Mouse (Mus musculus) heart, embryonic 15.5 days (tissue): ENCODE results near the gene Wdfy2. TPM values are rescaled to one million over a fixed set of nuclear protein-coding genes. Genes with fewer than 3 reads are reported as not detected.

Experiments used
- ATAC-seq: fragments of 200-750 bp; cut with Nextera tagmentation; replicated peaks from 2 replicates; pipeline ENCODE4 v1.8.0; 2017; ENCODE audit warnings: low read depth, moderate TSS enrichment; ENCODE audit not compliant: insufficient number of reproducible peaks, insufficient read depth, low FRiP score
- H3K27ac ChIP-seq: fragments of 300-500 bp; sonication (generic); 2 replicates; pipeline ENCODE4 v1.5.1; 2015; ENCODE audit warnings: mild to moderate bottlenecking, inconsistent platforms
- H3K27me3 ChIP-seq: fragments of 300-500 bp; sonication (generic); 2 replicates; pipeline ENCODE4 v1.6.1; 2015; ENCODE audit warnings: inconsistent platforms
- H3K36me3 ChIP-seq: fragments of 300-500 bp; sonication (generic); 2 replicates; pipeline ENCODE4 v1.6.1; 2015; ENCODE audit warnings: mild to moderate bottlenecking, inconsistent platforms
- H3K4me1 ChIP-seq: fragments of 300-500 bp; sonication (generic); replicated peaks from 2 replicates; pipeline ENCODE4 v1.6.1; 2015; ENCODE audit warnings: inconsistent platforms
- H3K4me2 ChIP-seq: fragments of 300-500 bp; sonication (generic); 2 replicates; pipeline ENCODE4 v1.6.1; 2015; ENCODE audit warnings: inconsistent platforms, mild to moderate bottlenecking, moderate library complexity
- H3K4me3 ChIP-seq: fragments of 300-500 bp; sonication (generic); 2 replicates; pipeline ENCODE4 v1.5.1; 2015; ENCODE audit warnings: mild to moderate bottlenecking, inconsistent platforms
- H3K9ac ChIP-seq: fragments of 300-500 bp; sonication (generic); 2 replicates; pipeline ENCODE4 v1.6.1; 2015; ENCODE audit warnings: mild to moderate bottlenecking, inconsistent platforms
- H3K9me3 ChIP-seq: fragments of 300-500 bp; sonication (generic); replicated peaks from 2 replicates; pipeline ENCODE4 v1.6.1; 2016; ENCODE audit warnings: inconsistent platforms
- WGBS: fragments of 180-500 bp; shearing (Covaris S2); methylation state at CpG from one replicate; pipeline ENCODE4 v1.1.7; 2015; ENCODE audit warnings: mixed read lengths; 5-methylcytosine and 5-hydroxymethylcytosine counted together
- polyA plus RNA-seq: library from polyadenylated mRNA; unstranded; fragments of >200 nt; fragmentation: Nextera tagmentation; extraction: Ambion mirVana; gene quantifications from 2 replicates; pipeline ENCODE4 v1.2.1, GENCODE M21; 2015

Gene Wdfy2
- polyA plus RNA-seq, 1 experiment from 2014 or later = 3.0 TPM

- no peak for ATAC-seq
- no peak overlapping the region for H3K4me2 ChIP-seq
- H3K36me3 ChIP-seq = peaks cover 10% of the 10 kb centered on the region
- no peaks in the 10 kb centered on the region for H3K27me3 ChIP-seq
- no peak overlapping the region for H3K27ac ChIP-seq
- H3K9ac ChIP-seq = no peak overlapping the region
- 78% methylated on average over 6 of the region's 6 CpGs for WGBS
- H3K4me1 ChIP-seq = peaks cover 2% of the 10 kb centered on the region; the same call in 1 of the 2 replicates
- no peak overlapping the region for H3K4me3 ChIP-seq
- no peaks in the 10 kb centered on the region for H3K9me3 ChIP-seq
Observed at GRCm38 (mm10) chr14:62936631-62937380, 99.3 kb downstream of the Wdfy2 start.

DNA sequence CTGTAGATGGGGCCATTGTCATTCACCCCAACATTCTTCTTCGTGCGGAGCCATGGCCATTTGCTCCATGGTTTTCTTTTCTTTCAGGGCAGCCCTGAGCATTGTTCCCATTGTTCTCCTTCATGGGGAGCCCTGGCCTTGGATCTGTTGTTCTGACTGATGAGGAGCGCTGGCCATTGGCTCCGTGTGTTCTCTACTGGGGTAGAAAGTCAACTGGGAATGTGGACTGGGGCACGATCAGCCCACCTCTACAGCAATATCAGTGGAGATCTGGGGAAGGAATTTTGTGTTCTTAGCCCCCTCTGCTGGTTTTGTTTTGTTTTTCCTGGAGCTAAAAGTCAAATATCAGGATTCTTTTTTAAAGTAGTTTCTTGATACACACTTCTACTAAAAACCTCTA is 100.2 kb downstream of the Wdfy2 start:
- ATAC-seq = no peak
- Histone ChIP-seq H3K9ac (no peak overlapping the region), H3K27ac (no peak overlapping the region), H3K27me3 (no peaks in the 10 kb centered on the region), H3K4me1 (peaks cover 2% of the 10 kb centered on the region; the same call in 1 of the 2 replicates), H3K4me3 (no peak overlapping the region), H3K36me3 (peaks cover 10% of the 10 kb centered on the region), H3K4me2 (no peak overlapping the region), H3K9me3 (no peaks in the 10 kb centered on the region)
- WGBS = 76% methylated on average over 5 of the region's 5 CpGs

GRCm38 (mm10) chr14:62939435-62939834 is 102.0 kb downstream of the Wdfy2 start:
- WGBS = 93% methylated on average over 3 of the region's 3 CpGs

DNA sequence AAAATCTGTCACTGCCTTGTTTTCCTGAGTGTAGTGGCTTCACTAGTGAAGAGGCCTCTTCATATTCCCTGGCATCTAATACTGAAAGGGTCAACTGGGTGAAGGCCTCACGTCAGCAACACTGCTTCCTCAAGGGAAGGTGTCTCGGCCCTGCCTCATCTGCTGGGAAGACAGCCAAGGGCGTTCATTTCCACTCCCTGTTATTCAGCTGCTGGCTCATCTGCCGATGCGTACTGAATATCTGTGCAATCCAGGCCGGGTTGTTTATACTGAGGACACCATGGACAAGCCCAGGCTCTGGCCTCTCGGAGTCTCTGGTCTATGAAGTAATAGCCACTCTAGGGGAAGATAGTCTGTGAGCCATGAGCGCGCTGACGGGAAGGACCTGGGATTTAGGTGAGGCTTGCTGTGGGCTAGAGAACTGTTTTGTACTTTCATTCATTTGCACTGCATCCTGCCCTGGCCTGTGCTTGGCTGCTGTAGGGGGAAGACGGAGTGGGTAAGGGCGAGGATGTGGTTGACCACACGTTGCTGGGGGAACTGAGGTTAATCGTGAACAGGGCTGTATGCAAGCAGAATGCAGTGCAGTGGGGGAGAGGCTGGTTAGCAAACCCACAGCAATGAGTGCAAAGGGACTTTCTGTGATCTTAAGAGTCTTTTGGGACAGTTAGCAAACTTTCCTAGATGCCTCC is 103.1 kb downstream of the Wdfy2 start:
- Histone ChIP-seq H3K9me3 (no peaks in the 10 kb centered on the region), H3K4me2 (no peak overlapping the region), H3K4me1 (peaks cover 2% of the 10 kb centered on the region; the same call in 1 of the 2 replicates), H3K36me3 (peaks cover 21% of the 10 kb centered on the region), H3K27ac (no peak overlapping the region), H3K9ac (no peak overlapping the region), H3K27me3 (no peaks in the 10 kb centered on the region), H3K4me3 (no peak overlapping the region)
- WGBS = 60% methylated on average over 14 of the region's 14 CpGs
- ATAC-seq = no peak; the same call in 1 of the 2 replicates

More at GRCm38 (mm10) chr14:62939435-62939834, 102.0 kb downstream of the Wdfy2 start:
- ATAC-seq = no peak
- H3K4me2 ChIP-seq = no peak overlapping the region
- H3K9ac ChIP-seq = no peak overlapping the region
- H3K36me3 ChIP-seq = peaks cover 12% of the 10 kb centered on the region
- H3K27me3 ChIP-seq = no peaks in the 10 kb centered on the region
- no peak overlapping the region for H3K4me3 ChIP-seq
- no peak overlapping the region for H3K27ac ChIP-seq
- H3K9me3 ChIP-seq = no peaks in the 10 kb centered on the region
- H3K4me1 ChIP-seq = peaks cover 2% of the 10 kb centered on the region; the same call in 1 of the 2 replicates

GRCm38 (mm10) chr14:62946794-62947193 is 109.3 kb downstream of the Wdfy2 start:
- H3K4me2 ChIP-seq = no peak overlapping the region
- H3K9ac ChIP-seq = no peak overlapping the region
- H3K27ac ChIP-seq = no peak overlapping the region
- 89% methylated on average over 3 of the region's 3 CpGs for WGBS
- H3K36me3 ChIP-seq = peaks cover 20% of the 10 kb centered on the region
- no peaks in the 10 kb centered on the region for H3K9me3 ChIP-seq
- no peaks in the 10 kb centered on the region for H3K4me1 ChIP-seq
- no peak overlapping the region for H3K4me3 ChIP-seq
- ATAC-seq = no peak
- no peaks in the 10 kb centered on the region for H3K27me3 ChIP-seq

GRCm38 (mm10) chr14:62956091-62956490 is 118.6 kb downstream of the Wdfy2 start:
- H3K9ac ChIP-seq = no peak overlapping the region
- no peaks in the 10 kb centered on the region; the same call in 1 of the 2 replicates for H3K4me1 ChIP-seq
- H3K36me3 ChIP-seq = peaks cover 30% of the 10 kb centered on the region
- H3K4me2 ChIP-seq = no peak overlapping the region
- ATAC-seq = no peak
- WGBS = 78% methylated on average over 9 of the region's 9 CpGs
- no peak overlapping the region; the same call in 1 of the 2 replicates for H3K27ac ChIP-seq
- no peak overlapping the region for H3K4me3 ChIP-seq
- no peaks in the 10 kb centered on the region for H3K27me3 ChIP-seq
- no peaks in the 10 kb centered on the region; the same call in 1 of the 2 replicates for H3K9me3 ChIP-seq

GRCm38 (mm10) chr14:62963632-62964031 is 126.2 kb downstream of the Wdfy2 start:
- Histone ChIP-seq H3K9me3 (no peaks in the 10 kb centered on the region; the same call in 1 of the 2 replicates), H3K4me3 (no peak overlapping the region), H3K9ac (no peak overlapping the region), H3K4me2 (no peak overlapping the region), H3K27ac (no peak overlapping the region), H3K27me3 (no peaks in the 10 kb centered on the region), H3K4me1 (peaks cover 13% of the 10 kb centered on the region), H3K36me3 (peaks cover 6% of the 10 kb centered on the region)
- no peak for ATAC-seq
- WGBS = 78% methylated on average over 4 of the region's 4 CpGs

DNA sequence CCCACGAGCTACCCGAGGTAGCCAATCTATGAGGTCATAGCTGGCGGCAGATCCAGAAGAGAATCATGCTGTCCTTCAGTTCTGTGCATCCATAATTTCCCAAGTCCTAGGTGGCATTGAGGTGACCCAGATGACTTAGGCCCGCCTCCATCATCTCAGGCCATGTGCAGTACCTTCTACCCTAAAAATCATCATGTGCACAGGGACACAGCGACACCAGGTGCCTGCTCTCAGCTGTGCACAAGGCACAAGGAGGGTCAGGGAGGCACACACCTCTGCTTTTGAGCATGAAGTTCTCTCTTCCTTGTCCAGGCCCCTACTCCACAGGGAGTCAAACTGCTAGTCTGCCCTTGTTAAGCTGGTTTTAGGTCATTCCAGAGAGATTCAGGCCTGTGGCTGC is 127.9 kb downstream of the Wdfy2 start:
- H3K4me2 ChIP-seq = peak overlapping the region; percentile 56
- peaks cover 13% of the 10 kb centered on the region for H3K4me1 ChIP-seq
- WGBS = 73% methylated on average over 5 of the region's 5 CpGs
- H3K27ac ChIP-seq = no peak overlapping the region
- H3K27me3 ChIP-seq = no peaks in the 10 kb centered on the region
- peak; percentile 28; the same call in 1 of the 2 replicates for ATAC-seq
- peaks cover 3% of the 10 kb centered on the region; the same call in 1 of the 2 replicates for H3K36me3 ChIP-seq
- H3K4me3 ChIP-seq = peak overlapping the region; percentile 37; the same call in 1 of the 2 replicates
- no peaks in the 10 kb centered on the region for H3K9me3 ChIP-seq
- 0 out of 2 replicates have a peak overlapping the region, but pooled peaks have one; percentile 34 for H3K9ac ChIP-seq

DNA sequence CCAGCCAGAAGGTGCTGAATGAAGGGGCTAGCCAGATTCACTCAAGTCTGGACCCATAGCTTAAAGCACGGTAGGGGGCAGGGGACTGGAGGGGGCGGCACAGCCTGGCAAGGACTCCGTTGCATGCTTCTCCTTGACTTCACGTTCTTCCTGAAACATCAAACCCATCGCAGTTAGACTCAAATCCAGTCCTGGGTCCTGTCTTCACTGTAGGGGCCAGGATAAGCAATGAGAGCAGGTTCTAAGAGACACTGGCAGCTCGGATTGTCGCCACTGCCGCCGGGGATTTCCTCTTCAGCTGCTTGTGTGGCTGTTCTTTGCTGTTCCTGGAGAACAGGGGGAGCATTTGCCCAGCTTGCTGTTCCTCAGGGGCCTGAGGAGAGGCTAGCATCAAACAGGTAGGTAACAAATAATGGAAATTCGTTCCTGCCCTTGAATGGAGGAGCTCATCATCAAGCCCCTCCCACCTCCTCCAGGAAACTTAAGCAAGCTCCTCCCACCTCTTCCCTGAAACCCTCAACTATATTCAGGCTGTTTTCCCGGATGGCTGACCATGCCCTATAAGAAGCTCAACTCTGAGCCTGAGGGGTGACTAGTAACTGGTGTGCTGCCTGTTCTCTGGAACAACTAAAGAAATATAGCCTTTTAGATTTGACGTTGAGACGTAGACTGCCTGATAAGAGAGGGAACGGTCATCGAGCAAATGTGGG is 128.5 kb downstream of the Wdfy2 start:
- Histone ChIP-seq H3K27me3 (no peaks in the 10 kb centered on the region), H3K4me1 (peaks cover 13% of the 10 kb centered on the region), H3K36me3 (no peaks in the 10 kb centered on the region), H3K9ac (0 out of 2 replicates have a peak overlapping the region, but pooled peaks have one; percentile 34), H3K4me2 (peak overlapping the region; percentile 56), H3K27ac (no peak overlapping the region), H3K9me3 (no peaks in the 10 kb centered on the region), H3K4me3 (peak overlapping the region; percentile 37)
- ATAC-seq = no peak; the same call in 1 of the 2 replicates
- WGBS = 16% methylated on average over 15 of the region's 15 CpGs

GRCm38 (mm10) chr14:62975046-62975445 is 137.6 kb downstream of the Wdfy2 start:
- Histone ChIP-seq H3K27me3 (no peaks in the 10 kb centered on the region), H3K4me2 (no peak overlapping the region), H3K4me1 (no peaks in the 10 kb centered on the region), H3K27ac (no peak overlapping the region), H3K9me3 (no peaks in the 10 kb centered on the region), H3K4me3 (no peak overlapping the region), H3K9ac (no peak overlapping the region), H3K36me3 (no peaks in the 10 kb centered on the region)
- 14% methylated on average over 5 of the region's 5 CpGs for WGBS
- no peak for ATAC-seq

- WGBS = 70% methylated on average over 1 of the region's 1 CpGs
- H3K4me2 ChIP-seq = no peak overlapping the region
- no peaks in the 10 kb centered on the region for H3K36me3 ChIP-seq
- H3K9ac ChIP-seq = no peak overlapping the region
- no peak for ATAC-seq
- no peak overlapping the region for H3K27ac ChIP-seq
- H3K27me3 ChIP-seq = no peaks in the 10 kb centered on the region
- no peaks in the 10 kb centered on the region for H3K4me1 ChIP-seq
- H3K4me3 ChIP-seq = no peak overlapping the region
- H3K9me3 ChIP-seq = no peaks in the 10 kb centered on the region
Observed at GRCm38 (mm10) chr14:62979815-62980214, 142.3 kb downstream of the Wdfy2 start.
